Mouse (Mus musculus): ENCODE measurements around the gene Fam198a. TPM values are rescaled to one million over a fixed set of nuclear protein-coding genes. Genes with fewer than 3 reads are reported as not detected.
A peak's percentile ranks its signal among the peaks of the same experiment; 100 is the strongest.

Fam198a gene
- polyA plus RNA-seq, 1 experiment from 2014 or later = 3.5 TPM

DNA sequence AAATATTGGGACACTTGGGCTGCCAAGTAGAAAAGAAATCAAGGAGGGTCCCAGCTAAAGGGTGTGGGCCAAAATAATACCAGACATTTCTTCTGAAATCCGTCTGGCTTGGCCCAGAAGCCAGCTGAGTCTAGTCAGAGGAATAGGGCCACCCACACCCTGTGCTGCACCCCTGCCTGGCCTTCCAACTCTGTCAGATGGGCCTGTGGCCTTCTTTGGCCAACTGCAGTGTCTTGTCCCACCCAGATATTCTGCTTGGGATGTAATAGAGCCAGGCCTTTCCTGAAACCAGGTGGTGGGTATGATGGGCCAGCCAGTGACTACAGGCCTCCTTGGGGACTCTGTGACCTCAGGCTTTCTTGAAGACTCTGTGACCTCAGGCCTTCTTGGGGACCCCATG, 22.4 kb downstream of the Fam198a start:
- ATAC-seq = no peak
- Histone ChIP-seq H3K4me1 (ENCODE audit: control insufficient read depth, insufficient read depth, low read length) (no peaks in the 10 kb centered on the region), H3K27me3 (replicated peaks; ENCODE audit: control insufficient read depth, insufficient read depth, low read length) (no peaks in the 10 kb centered on the region), H3K9me3 (ENCODE audit: control insufficient read depth, low read length) (no peaks in the 10 kb centered on the region), H3K36me3 (ENCODE audit: control insufficient read depth, insufficient read depth, low read length) (no peaks in the 10 kb centered on the region), H3K4me3 (ENCODE audit: low read length) (no peak overlapping the region), H3K27ac (ENCODE audit: low read length) (no peak overlapping the region), H3K4me2 (ENCODE audit: low read depth, low read length) (no peak overlapping the region), H3K9ac (ENCODE audit: low read depth, low read length) (no peak overlapping the region)
- 60% methylated on average over 1 of the region's 1 CpGs for WGBS

DNA sequence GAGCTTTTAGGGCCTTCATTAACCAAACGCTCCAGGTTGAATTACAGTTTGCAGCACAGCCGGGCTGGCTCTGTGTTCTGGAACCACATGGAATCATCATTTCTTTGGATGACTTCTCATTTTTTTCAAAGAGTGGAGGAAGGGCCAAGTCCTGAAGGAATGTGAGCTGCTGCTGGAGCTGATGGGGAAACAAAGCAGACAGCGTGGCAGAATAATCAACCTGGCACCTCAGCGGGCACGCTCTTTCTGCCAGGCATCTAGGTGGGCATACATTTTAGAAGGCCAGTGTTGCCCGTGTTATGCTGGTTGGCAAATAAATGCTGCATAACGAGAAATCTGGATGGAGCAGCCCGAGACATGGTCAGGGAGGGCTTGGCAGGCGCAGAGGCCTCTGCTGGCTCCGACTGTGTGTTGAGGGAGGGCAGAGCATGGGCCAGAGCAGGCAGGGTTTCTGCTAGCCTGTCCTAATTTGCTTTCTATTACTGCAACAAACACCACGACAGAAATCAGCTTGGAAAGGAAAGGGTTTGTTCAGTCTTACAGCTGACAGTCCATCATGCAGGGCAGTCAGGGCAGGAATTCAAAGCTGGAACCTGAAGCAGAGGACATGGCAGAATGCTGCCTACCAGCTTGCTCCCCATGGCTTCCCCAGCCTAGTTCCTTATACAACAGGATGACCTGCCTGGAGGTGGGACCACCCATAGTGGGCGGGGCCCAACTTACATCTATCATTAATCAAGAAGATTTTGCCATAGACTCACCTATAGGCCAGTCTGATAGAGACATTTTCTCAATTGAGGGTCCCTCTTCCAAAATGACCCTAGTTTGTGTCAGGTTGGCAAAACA, 23.6 kb downstream of the Fam198a start:
- H3K9me3 ChIP-seq (ENCODE audit: control insufficient read depth, low read length) = no peaks in the 10 kb centered on the region
- H3K36me3 ChIP-seq (ENCODE audit: control insufficient read depth, insufficient read depth, low read length) = no peaks in the 10 kb centered on the region
- 77% methylated on average over 12 of the region's 12 CpGs for WGBS
- H3K27me3 ChIP-seq (replicated peaks; ENCODE audit: control insufficient read depth, insufficient read depth, low read length) = no peaks in the 10 kb centered on the region
- no peak overlapping the region for H3K4me2 ChIP-seq (ENCODE audit: low read depth, low read length)
- H3K9ac ChIP-seq (ENCODE audit: low read depth, low read length) = no peak overlapping the region
- H3K4me1 ChIP-seq (ENCODE audit: control insufficient read depth, insufficient read depth, low read length) = no peaks in the 10 kb centered on the region
- H3K4me3 ChIP-seq (ENCODE audit: low read length) = no peak overlapping the region
- ATAC-seq = no peak
- peak overlapping the region; percentile 23; the same call in 1 of the 2 replicates for H3K27ac ChIP-seq (ENCODE audit: low read length)

GRCm38 (mm10) chr9:121975321-121975720, 24.5 kb downstream of the Fam198a start:
- Histone ChIP-seq H3K27ac (ENCODE audit: low read length) (no peak overlapping the region), H3K9me3 (ENCODE audit: control insufficient read depth, low read length) (no peaks in the 10 kb centered on the region), H3K4me2 (ENCODE audit: low read depth, low read length) (no peak overlapping the region), H3K4me1 (ENCODE audit: control insufficient read depth, insufficient read depth, low read length) (no peaks in the 10 kb centered on the region), H3K36me3 (ENCODE audit: control insufficient read depth, insufficient read depth, low read length) (no peaks in the 10 kb centered on the region), H3K4me3 (ENCODE audit: low read length) (no peak overlapping the region), H3K27me3 (replicated peaks; ENCODE audit: control insufficient read depth, insufficient read depth, low read length) (no peaks in the 10 kb centered on the region), H3K9ac (ENCODE audit: low read depth, low read length) (no peak overlapping the region)
- WGBS = 67% methylated on average over 2 of the region's 2 CpGs
- ATAC-seq = no peak

DNA sequence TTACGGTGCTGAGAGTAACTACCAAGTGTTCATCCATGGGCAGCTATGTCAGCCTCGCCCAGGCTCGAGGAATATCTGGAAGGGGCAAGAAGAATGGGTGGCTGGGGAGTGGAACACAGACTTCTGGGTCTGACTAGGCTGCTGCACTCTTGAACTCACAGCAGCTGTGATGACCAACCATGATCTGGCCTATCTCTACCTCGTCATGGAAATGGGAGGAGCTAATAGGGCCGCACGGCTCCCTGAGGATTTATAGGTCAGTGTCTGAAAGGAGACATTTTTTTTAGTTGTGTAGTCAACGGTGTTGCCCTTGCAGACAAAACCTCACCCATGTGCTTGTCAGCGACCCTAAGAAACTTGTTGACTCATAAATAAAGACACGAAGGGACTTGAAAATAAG, 30.3 kb downstream of the Fam198a start:
- Histone ChIP-seq H3K9me3 (ENCODE audit: control insufficient read depth, low read length) (no peaks in the 10 kb centered on the region), H3K4me2 (ENCODE audit: low read depth, low read length) (no peak overlapping the region), H3K4me1 (ENCODE audit: control insufficient read depth, insufficient read depth, low read length) (no peaks in the 10 kb centered on the region), H3K36me3 (ENCODE audit: control insufficient read depth, insufficient read depth, low read length) (peaks cover 2% of the 10 kb centered on the region; the same call in 1 of the 2 replicates), H3K27me3 (replicated peaks; ENCODE audit: control insufficient read depth, insufficient read depth, low read length) (no peaks in the 10 kb centered on the region), H3K4me3 (ENCODE audit: low read length) (no peak overlapping the region), H3K27ac (ENCODE audit: low read length) (no peak overlapping the region), H3K9ac (ENCODE audit: low read depth, low read length) (no peak overlapping the region)
- ATAC-seq = no peak
- WGBS = 73% methylated on average over 9 of the region's 9 CpGs

DNA sequence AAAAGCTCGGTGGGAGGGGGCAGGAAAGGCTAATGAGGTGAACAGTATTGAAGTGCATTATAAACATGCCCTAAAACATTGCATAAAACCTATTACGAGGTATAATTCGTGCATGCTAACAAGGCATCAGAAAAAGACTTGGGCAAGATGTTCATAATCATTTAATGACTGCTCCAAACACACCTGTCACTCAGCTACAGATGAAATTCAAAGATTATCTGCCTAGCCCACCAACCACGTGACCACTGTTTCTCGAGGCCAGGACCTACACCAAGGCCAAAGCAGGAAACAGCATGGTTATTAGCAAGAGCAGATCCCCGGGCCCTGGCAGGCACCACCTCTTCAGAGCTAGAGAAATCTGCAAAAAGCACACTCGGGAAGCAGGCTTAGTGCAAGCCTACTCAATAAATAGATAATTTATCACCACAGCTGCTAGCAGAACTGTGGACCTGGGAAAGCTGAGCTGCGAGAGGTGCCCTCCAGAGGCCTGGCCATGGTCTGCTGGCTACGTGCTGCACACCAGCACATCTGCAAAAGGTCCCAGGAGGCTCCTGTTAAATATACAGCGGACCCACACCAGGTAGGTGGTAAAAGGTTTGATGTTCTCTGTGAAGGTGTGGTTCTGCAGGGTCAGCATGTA, 30.8 kb downstream of the Fam198a start:
- Histone ChIP-seq H3K27me3 (replicated peaks; ENCODE audit: control insufficient read depth, insufficient read depth, low read length) (no peaks in the 10 kb centered on the region), H3K27ac (ENCODE audit: low read length) (no peak overlapping the region), H3K9me3 (ENCODE audit: control insufficient read depth, low read length) (no peaks in the 10 kb centered on the region), H3K4me3 (ENCODE audit: low read length) (no peak overlapping the region), H3K9ac (ENCODE audit: low read depth, low read length) (no peak overlapping the region), H3K36me3 (ENCODE audit: control insufficient read depth, insufficient read depth, low read length) (peaks cover 2% of the 10 kb centered on the region; the same call in 1 of the 2 replicates), H3K4me2 (ENCODE audit: low read depth, low read length) (no peak overlapping the region), H3K4me1 (ENCODE audit: control insufficient read depth, insufficient read depth, low read length) (no peaks in the 10 kb centered on the region)
- no peak; the same call in 1 of the 2 replicates for ATAC-seq
- WGBS = 61% methylated on average over 10 of the region's 10 CpGs

GRCm38 (mm10) chr9:121982214-121982613, 31.4 kb downstream of the Fam198a start:
- Histone ChIP-seq H3K27ac (ENCODE audit: low read length) (no peak overlapping the region), H3K4me3 (ENCODE audit: low read length) (no peak overlapping the region), H3K27me3 (replicated peaks; ENCODE audit: control insufficient read depth, insufficient read depth, low read length) (no peaks in the 10 kb centered on the region), H3K4me1 (ENCODE audit: control insufficient read depth, insufficient read depth, low read length) (no peaks in the 10 kb centered on the region), H3K4me2 (ENCODE audit: low read depth, low read length) (no peak overlapping the region), H3K36me3 (ENCODE audit: control insufficient read depth, insufficient read depth, low read length) (peaks cover 2% of the 10 kb centered on the region; the same call in 1 of the 2 replicates), H3K9me3 (ENCODE audit: control insufficient read depth, low read length) (no peaks in the 10 kb centered on the region), H3K9ac (ENCODE audit: low read depth, low read length) (no peak overlapping the region)
- no peak for ATAC-seq
- WGBS = 96% methylated on average over 22 of the region's 22 CpGs

- no peak for ATAC-seq
- Histone ChIP-seq H3K9ac (ENCODE audit: low read depth, low read length) (no peak overlapping the region), H3K4me1 (ENCODE audit: control insufficient read depth, insufficient read depth, low read length) (no peaks in the 10 kb centered on the region), H3K27me3 (replicated peaks; ENCODE audit: control insufficient read depth, insufficient read depth, low read length) (no peaks in the 10 kb centered on the region), H3K27ac (ENCODE audit: low read length) (no peak overlapping the region), H3K9me3 (ENCODE audit: control insufficient read depth, low read length) (no peaks in the 10 kb centered on the region), H3K4me3 (ENCODE audit: low read length) (no peak overlapping the region), H3K36me3 (ENCODE audit: control insufficient read depth, insufficient read depth, low read length) (peaks cover 2% of the 10 kb centered on the region; the same call in 1 of the 2 replicates), H3K4me2 (ENCODE audit: low read depth, low read length) (no peak overlapping the region)
- WGBS = 93% methylated on average over 15 of the region's 15 CpGs
These were observed 31.9 kb downstream of the Fam198a start for GRCm38 (mm10) chr9:121982665-121983064.

- Histone ChIP-seq H3K4me1 (ENCODE audit: control insufficient read depth, insufficient read depth, low read length) (no peaks in the 10 kb centered on the region), H3K27me3 (replicated peaks; ENCODE audit: control insufficient read depth, insufficient read depth, low read length) (no peaks in the 10 kb centered on the region), H3K9ac (ENCODE audit: low read depth, low read length) (no peak overlapping the region), H3K9me3 (ENCODE audit: control insufficient read depth, low read length) (no peaks in the 10 kb centered on the region), H3K4me2 (ENCODE audit: low read depth, low read length) (no peak overlapping the region), H3K36me3 (ENCODE audit: control insufficient read depth, insufficient read depth, low read length) (peaks cover 2% of the 10 kb centered on the region; the same call in 1 of the 2 replicates), H3K27ac (ENCODE audit: low read length) (no peak overlapping the region), H3K4me3 (ENCODE audit: low read length) (no peak overlapping the region)
- peak; percentile 39; the same call in 1 of the 2 replicates for ATAC-seq
- WGBS = 50% methylated on average over 15 of the region's 15 CpGs
These were observed 32.7 kb downstream of the Fam198a start for GRCm38 (mm10) chr9:121983504-121983903.

Measured in intestine, embryonic 16.5 days (tissue).